Mouse (Mus musculus) MEL (cell line): ENCODE results near the gene Ksr1. TPM values are rescaled to one million over a fixed set of nuclear protein-coding genes. Genes with fewer than 3 reads are reported as not detected.

Experiments
- DNase-seq: peaks from one replicate; pipeline ENCODE4 v3.0.0; 2011; ENCODE audit warnings: low read depth, low spot score
- H3K27ac ChIP-seq: 2 replicates; pipeline ENCODE4 v1.5.1; 2012; ENCODE audit warnings: low read depth, mild to moderate bottlenecking, control low read depth, low read length, moderate library complexity; ENCODE audit not compliant: control insufficient read depth
- H3K27me3 ChIP-seq, 2 experiments: fragments of 150-350 bp in 1 of 2; sonication (generic) in 1 of 2; 2 replicates each; pipeline ENCODE4 v1.6.1; 2012; ENCODE audit warnings: low read length in 2 of 2, mild to moderate bottlenecking in 2 of 2, improper control_type of control experiment in 1 of 2, moderate library complexity in 1 of 2; ENCODE audit not compliant: insufficient read depth in 2 of 2, control insufficient read depth in 1 of 2
- H3K36me3 ChIP-seq, 2 experiments: 2 replicates each; pipeline ENCODE4 v1.6.1; 2012 to 2014; ENCODE audit warnings: low read length in 2 of 2, improper control_type of control experiment in 1 of 2, inconsistent platforms in 1 of 2, mild to moderate bottlenecking in 1 of 2; ENCODE audit not compliant: insufficient read depth in 2 of 2, control insufficient read depth in 1 of 2
- H3K4me1 ChIP-seq, 2 experiments: fragments of 150-350 bp in 1 of 2; sonication (generic) in 1 of 2; 2 replicates each; pipeline ENCODE4 v1.6.1; 2012; ENCODE audit warnings: low read length in 2 of 2, improper control_type of control experiment in 1 of 2, mild to moderate bottlenecking in 1 of 2; ENCODE audit not compliant: insufficient read depth in 2 of 2, control insufficient read depth in 1 of 2
- H3K4me3 ChIP-seq, 2 experiments: fragments of 150-350 bp in 1 of 2; sonication (generic) in 1 of 2; 2 replicates each; pipeline ENCODE4 v1.5.1; 2012; ENCODE audit warnings: low read depth in 2 of 2, low read length in 2 of 2, mild to moderate bottlenecking in 2 of 2, moderate library complexity in 2 of 2, control low read depth in 1 of 2, improper control_type of control experiment in 1 of 2; ENCODE audit not compliant: control insufficient read depth in 1 of 2, insufficient read depth in 1 of 2
- H3K79me2 ChIP-seq: 2 replicates; pipeline ENCODE4 v1.6.1; 2012; ENCODE audit warnings: mild to moderate bottlenecking, low read length, moderate library complexity; ENCODE audit not compliant: control insufficient read depth, poor library complexity, insufficient read depth
- H3K9ac ChIP-seq: 2 replicates; pipeline ENCODE4 v1.6.1; 2012; ENCODE audit warnings: low read depth, mild to moderate bottlenecking, control low read depth, low read length, moderate library complexity; ENCODE audit not compliant: control insufficient read depth, poor library complexity, severe bottlenecking
- H3K9me3 ChIP-seq: fragments of 150-350 bp; sonication (generic); replicated peaks from 2 replicates; pipeline ENCODE4 v1.6.1; 2012; ENCODE audit warnings: mild to moderate bottlenecking, low read length, improper control_type of control experiment, moderate library complexity; ENCODE audit not compliant: insufficient read depth
- BHLHE40 ChIP-seq: IDR thresholded peaks from 2 replicates; pipeline ENCODE4 v1.6.1; 2012; ENCODE audit warnings: low read depth, mild to moderate bottlenecking, inconsistent platforms, low read length, improper control_type of control experiment, borderline replicate concordance
- CTCF ChIP-seq, 3 experiments: IDR thresholded peaks in 2 of 3; conservative IDR thresholded peaks in 1 of 3; 2 replicates each; pipeline ENCODE4 v1.5.1; 2011 to 2012; ENCODE audit warnings: low read length in 3 of 3, low read depth in 2 of 3, mild to moderate bottlenecking in 2 of 3, improper control_type of control experiment in 1 of 3, inconsistent platforms in 1 of 3, mixed read lengths in 1 of 3, moderate library complexity in 1 of 3; ENCODE audit not compliant: control insufficient read depth in 1 of 3, insufficient read depth in 1 of 3, poor library complexity in 1 of 3, severe bottlenecking in 1 of 3
- E2F4 ChIP-seq: IDR thresholded peaks from 2 replicates; pipeline ENCODE4 v1.6.1; 2011; ENCODE audit warnings: low read depth, low read length, improper control_type of control experiment, borderline replicate concordance
- EP300 ChIP-seq, 2 experiments: IDR thresholded peaks; 2 replicates each; pipeline ENCODE4 v1.6.1; 2011; ENCODE audit warnings: improper control_type of control experiment in 2 of 2, low read length in 2 of 2, low read depth in 1 of 2, mild to moderate bottlenecking in 1 of 2
- ETS1 ChIP-seq: IDR thresholded peaks from 2 replicates; pipeline ENCODE4 v1.6.1; 2012; ENCODE audit warnings: low read depth, mild to moderate bottlenecking, inconsistent platforms, low read length, improper control_type of control experiment, moderate library complexity
- GABPA ChIP-seq: IDR thresholded peaks from 2 replicates; pipeline ENCODE4 v1.6.1; 2012; ENCODE audit warnings: low read depth, mild to moderate bottlenecking, inconsistent platforms, low read length, improper control_type of control experiment, moderate library complexity
- GATA1 ChIP-seq: IDR thresholded peaks from 2 replicates; pipeline ENCODE4 v1.6.1; 2011; ENCODE audit warnings: low read depth, low read length, improper control_type of control experiment
- HCFC1 ChIP-seq: IDR thresholded peaks from 2 replicates; pipeline ENCODE4 v1.6.1; 2012; ENCODE audit warnings: low read depth, mild to moderate bottlenecking, inconsistent platforms, low read length, improper control_type of control experiment, moderate library complexity
- JUND ChIP-seq: IDR thresholded peaks from 2 replicates; pipeline ENCODE4 v1.6.1; 2011; ENCODE audit warnings: low read depth, mild to moderate bottlenecking, improper control_type of control experiment, low read length
- MAFK ChIP-seq: IDR thresholded peaks from 2 replicates; pipeline ENCODE4 v1.6.1; 2011; ENCODE audit warnings: low read depth, mild to moderate bottlenecking, low read length, improper control_type of control experiment, borderline replicate concordance
- MAZ ChIP-seq: IDR thresholded peaks from 2 replicates; pipeline ENCODE4 v1.6.1; 2012; ENCODE audit warnings: low read depth, mild to moderate bottlenecking, inconsistent platforms, low read length, improper control_type of control experiment
- MEF2A ChIP-seq: IDR thresholded peaks from 2 replicates; pipeline ENCODE4 v1.6.1; 2014; ENCODE audit warnings: low read depth, mild to moderate bottlenecking, inconsistent platforms, low read length, improper control_type of control experiment; ENCODE audit not compliant: poor library complexity, insufficient replicate concordance, severe bottlenecking; ENCODE audit errors: extremely low read depth
- MXI1 ChIP-seq: IDR thresholded peaks from 2 replicates; pipeline ENCODE4 v1.6.1; 2011; ENCODE audit warnings: mild to moderate bottlenecking, low read depth, low read length, improper control_type of control experiment
- MYC ChIP-seq: IDR thresholded peaks from 2 replicates; pipeline ENCODE4 v1.6.1; 2011; ENCODE audit warnings: low read depth, mild to moderate bottlenecking, low read length, improper control_type of control experiment, moderate library complexity
- NELFE ChIP-seq: IDR thresholded peaks from 2 replicates; pipeline ENCODE4 v1.6.1; 2011; ENCODE audit warnings: low read depth, low read length, improper control_type of control experiment
- POLR2A ChIP-seq, 2 experiments: IDR thresholded peaks; 2 replicates each; pipeline ENCODE4 v1.6.1; 2011 to 2012; ENCODE audit warnings: low read length in 2 of 2, mild to moderate bottlenecking in 2 of 2, control low read depth in 1 of 2, improper control_type of control experiment in 1 of 2, low read depth in 1 of 2, moderate library complexity in 1 of 2; ENCODE audit not compliant: control insufficient read depth in 1 of 2, insufficient read depth in 1 of 2, poor library complexity in 1 of 2
- POLR2AphosphoS2 ChIP-seq: IDR thresholded peaks from 2 replicates; pipeline ENCODE4 v1.6.1; 2011; ENCODE audit warnings: low read length, improper control_type of control experiment
- RAD21 ChIP-seq: IDR thresholded peaks from 2 replicates; pipeline ENCODE4 v1.6.1; 2011; ENCODE audit warnings: mild to moderate bottlenecking, low read depth, low read length, improper control_type of control experiment
- RCOR1 ChIP-seq: IDR thresholded peaks from 2 replicates; pipeline ENCODE4 v1.6.1; 2012; ENCODE audit warnings: low read depth, mild to moderate bottlenecking, inconsistent platforms, low read length, improper control_type of control experiment
- SIN3A ChIP-seq: IDR thresholded peaks from 2 replicates; pipeline ENCODE4 v1.6.1; 2012; ENCODE audit warnings: low read length, improper control_type of control experiment, inconsistent platforms
- TAL1 ChIP-seq: IDR thresholded peaks from 2 replicates; pipeline ENCODE4 v1.6.1; 2012; ENCODE audit warnings: mild to moderate bottlenecking, inconsistent platforms, low read length, moderate library complexity, mixed read lengths
- TBP ChIP-seq: IDR thresholded peaks from 2 replicates; pipeline ENCODE4 v1.8.0; 2011; ENCODE audit warnings: low read depth, low read length, improper control_type of control experiment
- TCF12 ChIP-seq: IDR thresholded peaks from 2 replicates; pipeline ENCODE4 v1.6.1; 2014; ENCODE audit warnings: low read depth, mild to moderate bottlenecking, inconsistent platforms, low read length, improper control_type of control experiment, moderate library complexity
- UBTF ChIP-seq: IDR thresholded peaks from 2 replicates; pipeline ENCODE4 v1.6.1; 2012; ENCODE audit warnings: low read depth, mild to moderate bottlenecking, inconsistent platforms, low read length, improper control_type of control experiment, moderate library complexity, borderline replicate concordance; ENCODE audit not compliant: insufficient read depth
- USF1 ChIP-seq: IDR thresholded peaks from 2 replicates; pipeline ENCODE4 v1.6.1; 2014; ENCODE audit warnings: low read depth, mild to moderate bottlenecking, inconsistent platforms, low read length, improper control_type of control experiment, moderate library complexity
- USF2 ChIP-seq, 2 experiments: IDR thresholded peaks; 2 replicates each; pipeline ENCODE4 v1.6.1; 2011 to 2012; ENCODE audit warnings: improper control_type of control experiment in 2 of 2, low read length in 2 of 2, borderline replicate concordance in 1 of 2, inconsistent platforms in 1 of 2, low read depth in 1 of 2, mild to moderate bottlenecking in 1 of 2; ENCODE audit not compliant: insufficient read depth in 1 of 2
- ZMIZ1 ChIP-seq: IDR thresholded peaks from 2 replicates; pipeline ENCODE4 v1.6.1; 2012; ENCODE audit warnings: low read depth, mild to moderate bottlenecking, inconsistent platforms, low read length, improper control_type of control experiment, moderate library complexity
- ZNF384 ChIP-seq: IDR thresholded peaks from 2 replicates; pipeline ENCODE4 v1.6.1; 2012; ENCODE audit warnings: low read depth, mild to moderate bottlenecking, inconsistent platforms, low read length, improper control_type of control experiment
- polyA plus RNA-seq, 2 experiments: library from polyadenylated mRNA; stranded (reverse) in 1 of 2; unstranded in 1 of 2; fragments of >175 nt in 1 of 2; fragments of >200 nt in 1 of 2; gene quantifications; 2 replicates each; pipeline versions ENCODE4 v1.2.1 to v1.2.4; 2012; ENCODE audit warnings: low replicate concordance in 2 of 2, low read depth in 1 of 2; ENCODE audit not compliant: insufficient read length in 2 of 2, insufficient read depth in 1 of 2, missing spikeins in 1 of 2
- total RNA-seq: library from RNA; depleted of rRNA; stranded (reverse); fragments of 300-350 nt; gene quantifications from 2 replicates; pipeline ENCODE4 v1.2.3, GENCODE M21; 2012

Gene Ksr1
- total and polyA plus RNA-seq, 3 experiments, result 9.7 to 18.4 TPM; not detected in 1

GRCm38 (mm10) chr11:79051522-79051921 is 94.7 kb downstream of the Ksr1 start:
- peak; percentile 74 for DNase-seq
- TF ChIP-seq MAFK (peak; percentile 98), RAD21 (no peak), GABPA (no peak), ZNF384 (no peak), NELFE (0 out of 2 replicates have a peak, but pooled peaks have one; percentile 12), MXI1 (peak; percentile 9; the same call in 1 of the 2 replicates)
- H3K27ac ChIP-seq, result peak overlapping the region; percentile 79
- H3K4me3 ChIP-seq, result peak overlapping the region; percentile 25 to 30; a peak in 3 of 4 replicates
- H3K79me2 ChIP-seq, result no peaks in the 10 kb centered on the region
- peaks cover 0 to 44% of the 10 kb centered on the region in 2 experiments; a peak in 2 of 4 replicates for H3K36me3 ChIP-seq
- H3K9me3 ChIP-seq, result no peaks in the 10 kb centered on the region
- no peaks in the 10 kb centered on the region for H3K27me3 ChIP-seq
- H3K9ac ChIP-seq, result peak overlapping the region; percentile 39
- peaks cover 35 to 50% of the 10 kb centered on the region in 2 experiments for H3K4me1 ChIP-seq

GRCm38 (mm10) chr11:79050781-79051507 is 95.3 kb downstream of the Ksr1 start:
- Histone ChIP-seq H3K9me3 (no peaks in the 10 kb centered on the region), H3K27ac (peak overlapping the region; percentile 88), H3K4me1 (peaks cover 35 to 50% of the 10 kb centered on the region in 2 experiments), H3K79me2 (no peaks in the 10 kb centered on the region), H3K36me3 (peaks cover 0 to 44% of the 10 kb centered on the region in 2 experiments; a peak in 2 of 4 replicates), H3K4me3 (peak overlapping the region; percentile 25 to 30; a peak in 3 of 4 replicates), H3K27me3 (no peaks in the 10 kb centered on the region), H3K9ac (peak overlapping the region; percentile 49)
- DNase-seq, result peak; percentile 93
- TF ChIP-seq BHLHE40, result peak; percentile 99
- peak; percentile 67 for TF ChIP-seq NELFE
- 0 out of 2 replicates have a peak, but pooled peaks have one; percentile 56 for TF ChIP-seq JUND
- TF ChIP-seq MEF2A, result no peak
- TF ChIP-seq EP300 (IDR thresholded peaks at IDR 0.05; ENCODE audit: low read depth in 1 of 2, low read length in 2 of 2), result peak; percentile 97
- TF ChIP-seq MAZ, result peak; percentile 87; the same call in 1 of the 2 replicates
- TF ChIP-seq USF2 (IDR thresholded peaks at IDR 0.05; ENCODE audit: borderline replicate concordance in 1 of 2, insufficient read depth in 1 of 2, low read depth in 1 of 2, low read length in 2 of 2), result no peak
- peak; percentile 59; the same call in 1 of the 2 replicates for TF ChIP-seq HCFC1
- peak; percentile 86; the same call in 1 of the 2 replicates for TF ChIP-seq ZMIZ1
- peak; percentile 82 for TF ChIP-seq TBP
- no peak for TF ChIP-seq ZNF384
- no peak for TF ChIP-seq E2F4
- TF ChIP-seq USF1, result peak; percentile 63
- peak; percentile 95 for TF ChIP-seq GATA1
- TF ChIP-seq CTCF (IDR thresholded peaks at IDR 0.05 in 2 of 3, conservative IDR thresholded peaks at IDR 0.05 in 1 of 3; ENCODE audit: control insufficient read depth in 1 of 3, insufficient read depth in 1 of 3, low read depth in 2 of 3, low read length in 3 of 3, poor library complexity in 1 of 3, severe bottlenecking in 1 of 3), result no peak
- TF ChIP-seq SIN3A, result peak; percentile 93
- peak; percentile 93 for TF ChIP-seq MYC
- TF ChIP-seq MAFK, result peak; percentile 67; the same call in 1 of the 2 replicates
- peak; percentile 61; the same call in 1 of the 2 replicates for TF ChIP-seq POLR2AphosphoS2
- peak in 1 of 2 experiments; percentile 67; a peak in 2 of 4 replicates for TF ChIP-seq POLR2A (IDR thresholded peaks at IDR 0.05; ENCODE audit: control insufficient read depth in 1 of 2, insufficient read depth in 1 of 2, low read depth in 1 of 2, low read length in 2 of 2, poor library complexity in 1 of 2)
- TF ChIP-seq GABPA, result no peak
- TF ChIP-seq TCF12, result peak; percentile 93
- peak; percentile 86 for TF ChIP-seq TAL1
- TF ChIP-seq RCOR1, result peak; percentile 97
- TF ChIP-seq ETS1, result peak; percentile 99
- TF ChIP-seq UBTF, result no peak
